Mouse (Mus musculus) neural tube, embryonic 12.5 days (tissue): Measurements from ENCODE around the gene Ephb1. TPM values are rescaled to one million over a fixed set of nuclear protein-coding genes. Genes with fewer than 3 reads are reported as not detected.

ENCODE experiments used
- ATAC-seq: fragments of 200-750 bp; cut with Nextera tagmentation; 2 replicates; pipeline ENCODE4 v1.8.0; 2017; ENCODE audit warnings: low read depth, mild to moderate bottlenecking, moderate TSS enrichment, moderate library complexity; ENCODE audit not compliant: low FRiP score
- H3K27ac ChIP-seq: fragments of 300-500 bp; sonication (generic); 2 replicates; pipeline ENCODE4 v1.5.1; 2016
- H3K27me3 ChIP-seq: fragments of 300-500 bp; sonication (generic); replicated peaks from 2 replicates; pipeline ENCODE4 v1.6.1; 2016; ENCODE audit warnings: mild to moderate bottlenecking
- H3K36me3 ChIP-seq: fragments of 300-500 bp; sonication (generic); 2 replicates; pipeline ENCODE4 v1.6.1; 2016; ENCODE audit warnings: mild to moderate bottlenecking
- H3K4me1 ChIP-seq: fragments of 300-500 bp; sonication (generic); 2 replicates; pipeline ENCODE4 v1.6.1; 2016
- H3K4me2 ChIP-seq: fragments of 300-500 bp; sonication (generic); replicated peaks from 2 replicates; pipeline ENCODE4 v1.6.1; 2016; ENCODE audit warnings: mild to moderate bottlenecking
- H3K4me3 ChIP-seq: fragments of 300-500 bp; sonication (generic); 2 replicates; pipeline ENCODE4 v1.5.1; 2016
- H3K9ac ChIP-seq: fragments of 300-500 bp; sonication (generic); 2 replicates; pipeline ENCODE4 v1.6.1; 2016; ENCODE audit warnings: mild to moderate bottlenecking
- H3K9me3 ChIP-seq: fragments of 300-500 bp; sonication (generic); 2 replicates; pipeline ENCODE4 v1.6.1; 2016; ENCODE audit warnings: mild to moderate bottlenecking
- WGBS: fragments of 180-500 bp; shearing (Covaris S2); methylation state at CpG from one replicate; pipeline ENCODE4 v1.1.7; 2016; 5-methylcytosine and 5-hydroxymethylcytosine counted together
- polyA plus RNA-seq: library from polyadenylated mRNA; unstranded; fragments of >200 nt; fragmentation: Nextera tagmentation; extraction: Ambion mirVana; gene quantifications from 2 replicates; pipeline ENCODE4 v1.2.1, GENCODE M21; 2016

Gene Ephb1
- polyA plus RNA-seq, 1 experiment from 2014 or later = 21.2 TPM

DNA sequence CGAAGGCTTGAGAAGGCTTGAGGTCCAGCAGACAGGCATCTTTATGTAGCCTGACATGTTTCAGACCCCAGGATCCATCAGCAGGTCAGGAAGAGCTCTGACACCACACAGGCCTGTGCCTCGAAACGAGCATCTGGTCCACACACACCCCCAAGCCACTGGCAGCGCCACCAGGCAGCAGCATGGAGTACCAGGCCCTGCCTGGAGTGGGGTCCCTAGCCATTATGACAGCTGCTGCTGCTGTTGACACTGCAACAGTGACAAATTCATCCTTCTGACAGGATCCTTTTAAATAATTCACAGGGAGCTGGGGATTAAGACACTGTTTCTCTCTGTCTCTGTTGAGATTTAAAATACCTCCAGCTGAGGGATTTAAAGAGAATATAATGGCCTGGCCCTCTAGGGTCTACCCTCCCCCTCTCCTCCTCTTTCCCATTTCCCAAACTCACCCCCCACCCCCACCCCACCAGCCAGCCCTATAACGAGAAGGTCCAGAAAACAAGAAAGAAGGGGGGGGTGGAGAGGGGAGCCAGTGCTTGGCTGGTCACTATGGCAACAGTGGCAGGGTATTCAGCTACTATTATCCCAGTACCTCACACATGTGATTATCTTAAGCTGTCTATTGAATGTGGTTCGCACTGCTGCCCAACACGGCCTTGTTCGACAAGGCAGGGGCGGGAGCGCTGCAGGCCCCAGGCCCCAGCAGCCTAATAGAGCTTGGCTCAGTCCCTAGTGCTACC lies 143.0 kb downstream of the Ephb1 start:
- no peaks in the 10 kb centered on the region for H3K9me3 ChIP-seq
- peaks cover 38% of the 10 kb centered on the region for H3K27me3 ChIP-seq
- peaks cover 22% of the 10 kb centered on the region for H3K4me1 ChIP-seq
- no peaks in the 10 kb centered on the region for H3K36me3 ChIP-seq
- H3K4me3 ChIP-seq = no peak overlapping the region
- H3K9ac ChIP-seq = no peak overlapping the region
- WGBS = 14% methylated on average over 10 of the region's 10 CpGs
- 0 out of 2 replicates have a peak overlapping the region, but pooled peaks have one; percentile 33 for H3K27ac ChIP-seq
- ATAC-seq = peak; percentile 97
- H3K4me2 ChIP-seq = peak overlapping the region; percentile 16; the same call in 1 of the 2 replicates

DNA sequence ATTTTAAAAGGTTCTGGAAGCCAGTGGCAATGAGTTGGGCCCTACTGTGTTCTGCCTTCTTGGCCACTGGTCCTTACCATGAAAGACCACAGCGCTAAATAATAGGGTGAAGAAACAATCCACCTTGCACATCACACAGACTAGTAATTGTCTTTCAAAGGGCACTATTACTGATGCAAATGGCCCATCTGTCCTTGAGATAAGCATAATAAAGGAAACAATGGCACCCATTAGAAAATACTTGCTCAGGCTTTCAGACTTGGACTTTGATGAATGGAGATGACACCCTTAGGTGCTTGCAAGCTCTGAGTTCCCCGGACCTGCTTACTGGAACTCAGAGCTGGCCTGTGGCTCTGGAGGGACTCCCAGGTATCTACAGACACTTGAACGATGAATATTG lies 149.0 kb downstream of the Ephb1 start:
- Histone ChIP-seq H3K27me3 (peaks cover 38% of the 10 kb centered on the region), H3K4me2 (no peak overlapping the region), H3K9me3 (no peaks in the 10 kb centered on the region), H3K4me1 (no peaks in the 10 kb centered on the region), H3K9ac (no peak overlapping the region), H3K4me3 (no peak overlapping the region), H3K27ac (no peak overlapping the region), H3K36me3 (no peaks in the 10 kb centered on the region)
- 39% methylated on average over 3 of the region's 3 CpGs for WGBS
- ATAC-seq = no peak

DNA sequence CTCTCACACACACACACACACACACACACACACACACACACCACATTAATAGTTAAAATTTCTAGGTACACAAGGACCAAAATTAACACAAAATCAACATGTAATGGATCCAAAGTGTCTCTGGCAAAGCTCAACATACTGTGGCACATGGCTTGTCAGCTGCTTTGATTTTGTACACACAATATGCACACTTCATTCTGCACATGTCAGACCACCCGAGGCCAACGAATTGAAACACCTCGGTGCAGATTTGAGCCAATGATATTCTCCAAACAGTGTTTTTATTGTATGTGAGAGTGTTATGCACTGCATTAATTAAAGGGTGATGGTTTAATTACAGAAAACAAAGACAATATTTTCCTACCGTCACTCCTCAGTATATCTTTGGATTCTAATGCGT lies 152.6 kb downstream of the Ephb1 start:
- no peak for ATAC-seq
- H3K4me1 ChIP-seq = no peaks in the 10 kb centered on the region; the same call in 1 of the 2 replicates
- H3K4me3 ChIP-seq = no peak overlapping the region
- H3K27me3 ChIP-seq = peaks cover 47% of the 10 kb centered on the region
- H3K27ac ChIP-seq = no peak overlapping the region
- H3K9ac ChIP-seq = no peak overlapping the region
- WGBS = 82% methylated on average over 5 of the region's 5 CpGs
- no peaks in the 10 kb centered on the region for H3K9me3 ChIP-seq
- H3K4me2 ChIP-seq = no peak overlapping the region
- H3K36me3 ChIP-seq = no peaks in the 10 kb centered on the region

DNA sequence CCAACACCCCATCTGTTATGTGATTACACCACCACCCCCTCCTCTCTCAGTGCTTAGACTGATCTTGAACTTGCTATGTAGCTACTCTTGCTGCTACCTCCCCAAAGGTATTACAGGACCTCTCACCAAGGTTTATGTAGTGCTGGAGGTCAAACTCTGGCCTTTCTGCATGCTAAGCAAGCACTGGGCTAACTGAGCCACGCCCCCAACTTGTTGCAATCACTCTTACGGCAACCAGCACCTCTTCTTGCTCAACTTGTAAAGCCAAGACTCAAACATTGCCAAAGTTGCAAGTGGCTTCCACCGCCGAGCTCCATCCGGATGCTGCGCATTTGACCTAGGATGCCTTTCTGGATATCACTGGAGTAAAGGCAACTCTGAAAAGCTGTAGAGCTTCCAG lies 157.6 kb downstream of the Ephb1 start:
- Histone ChIP-seq H3K4me1 (peaks cover 15% of the 10 kb centered on the region), H3K36me3 (no peaks in the 10 kb centered on the region), H3K27me3 (peaks cover 56% of the 10 kb centered on the region), H3K4me3 (no peak overlapping the region), H3K27ac (no peak overlapping the region), H3K9ac (no peak overlapping the region), H3K4me2 (no peak overlapping the region), H3K9me3 (no peaks in the 10 kb centered on the region)
- ATAC-seq = no peak
- 90% methylated on average over 6 of the region's 6 CpGs for WGBS

DNA sequence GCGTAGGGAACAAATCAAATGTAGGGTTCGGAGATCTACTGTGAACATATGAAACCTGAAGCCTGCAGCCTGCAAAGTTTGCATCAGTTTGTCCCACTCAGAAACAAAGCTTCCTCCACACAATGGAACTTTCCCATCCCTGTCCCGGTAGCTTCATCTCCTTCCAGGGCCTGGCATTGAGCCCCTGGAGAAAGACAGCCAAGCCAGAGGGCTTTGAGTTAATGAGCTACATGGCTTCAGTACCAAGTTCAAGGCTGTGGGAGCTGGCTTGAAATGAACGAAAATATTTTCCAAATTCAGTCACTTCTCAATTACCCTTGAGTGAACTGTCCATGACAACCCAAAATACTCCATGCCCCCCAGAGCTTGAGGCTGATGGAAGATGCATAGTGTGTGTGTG lies 160.4 kb downstream of the Ephb1 start:
- Histone ChIP-seq H3K4me3 (no peak overlapping the region), H3K27ac (no peak overlapping the region), H3K9me3 (no peaks in the 10 kb centered on the region), H3K36me3 (no peaks in the 10 kb centered on the region), H3K4me1 (peaks cover 15% of the 10 kb centered on the region), H3K4me2 (no peak overlapping the region), H3K9ac (no peak overlapping the region), H3K27me3 (peaks cover 69% of the 10 kb centered on the region)
- WGBS = 72% methylated on average over 4 of the region's 4 CpGs
- ATAC-seq = no peak

DNA sequence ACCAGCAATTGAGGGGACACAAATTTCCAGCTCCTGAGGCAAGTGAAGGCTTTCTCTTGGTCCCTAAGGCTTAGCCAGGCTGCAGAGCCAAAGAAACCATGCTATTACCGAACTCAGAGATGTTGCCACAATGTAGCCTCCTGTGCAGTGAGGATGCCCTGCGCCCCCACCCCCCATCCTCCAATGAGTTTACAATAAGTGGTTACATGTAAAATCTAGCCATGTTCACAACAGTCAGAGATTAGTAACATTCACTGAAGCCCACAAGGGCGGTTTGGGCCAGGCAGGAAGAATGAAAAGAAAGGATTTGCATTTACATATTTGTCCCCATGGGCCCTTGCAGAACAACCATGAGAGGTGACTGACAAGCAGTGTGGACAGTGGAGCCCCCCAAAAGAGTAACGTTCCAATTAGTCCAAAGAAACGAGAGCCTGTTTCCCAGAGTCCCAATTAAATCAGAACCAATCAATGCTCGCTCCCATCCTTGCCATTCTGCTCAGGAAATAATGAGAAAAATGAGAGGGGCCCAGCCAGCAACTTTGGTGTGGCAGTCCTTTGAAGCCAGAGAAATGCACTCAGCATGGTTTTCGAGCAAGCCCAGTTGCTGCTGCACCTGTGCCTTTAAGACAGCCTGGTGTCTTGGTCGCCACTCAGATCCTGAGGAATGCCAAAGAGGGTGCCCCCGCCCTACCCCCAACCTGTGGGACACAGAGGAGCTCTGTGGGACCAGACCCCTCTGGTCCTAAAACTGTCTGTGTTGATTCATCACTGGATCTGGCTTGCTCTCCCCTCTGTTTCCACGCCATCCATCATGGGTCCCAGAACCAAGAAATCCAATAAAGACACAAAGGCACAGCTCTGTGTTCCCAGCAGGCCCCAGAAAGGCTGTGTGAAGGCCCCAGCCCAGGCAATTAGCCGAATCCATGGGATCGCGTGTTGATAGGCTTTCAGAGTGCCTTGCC lies 161.5 kb downstream of the Ephb1 start:
- Histone ChIP-seq H3K27me3 (peaks cover 72% of the 10 kb centered on the region), H3K9me3 (no peaks in the 10 kb centered on the region), H3K27ac (no peak overlapping the region), H3K9ac (no peak overlapping the region), H3K4me3 (no peak overlapping the region), H3K36me3 (no peaks in the 10 kb centered on the region), H3K4me2 (no peak overlapping the region), H3K4me1 (peaks cover 15% of the 10 kb centered on the region)
- WGBS = 26% methylated on average over 13 of the region's 13 CpGs
- peak; percentile 94 for ATAC-seq

DNA sequence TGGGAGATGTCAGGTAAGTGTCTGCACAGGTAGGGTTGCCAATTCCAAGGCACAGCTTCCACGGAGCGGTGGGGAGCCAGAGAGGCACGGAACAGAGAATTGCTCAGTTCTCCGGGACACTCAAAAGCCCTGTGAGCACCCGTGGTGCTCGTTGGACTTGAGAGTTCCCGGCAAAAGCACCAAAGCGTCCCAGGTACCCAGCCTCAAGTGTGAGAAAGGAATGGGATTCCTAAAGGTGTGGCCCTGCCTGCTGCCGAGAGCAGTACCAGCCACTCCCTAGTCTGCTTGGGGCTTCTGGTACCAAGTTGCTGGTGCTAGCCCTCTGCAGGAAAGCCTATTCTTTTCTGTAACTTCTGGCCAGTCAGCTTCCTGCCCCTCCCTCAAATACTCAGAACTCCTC lies 164.4 kb downstream of the Ephb1 start:
- Histone ChIP-seq H3K27ac (no peak overlapping the region), H3K9ac (no peak overlapping the region), H3K36me3 (no peaks in the 10 kb centered on the region), H3K27me3 (peaks cover 54% of the 10 kb centered on the region), H3K9me3 (no peaks in the 10 kb centered on the region), H3K4me2 (no peak overlapping the region), H3K4me3 (no peak overlapping the region), H3K4me1 (peaks cover 15% of the 10 kb centered on the region)
- no peak for ATAC-seq
- WGBS = 84% methylated on average over 9 of the region's 9 CpGs

DNA sequence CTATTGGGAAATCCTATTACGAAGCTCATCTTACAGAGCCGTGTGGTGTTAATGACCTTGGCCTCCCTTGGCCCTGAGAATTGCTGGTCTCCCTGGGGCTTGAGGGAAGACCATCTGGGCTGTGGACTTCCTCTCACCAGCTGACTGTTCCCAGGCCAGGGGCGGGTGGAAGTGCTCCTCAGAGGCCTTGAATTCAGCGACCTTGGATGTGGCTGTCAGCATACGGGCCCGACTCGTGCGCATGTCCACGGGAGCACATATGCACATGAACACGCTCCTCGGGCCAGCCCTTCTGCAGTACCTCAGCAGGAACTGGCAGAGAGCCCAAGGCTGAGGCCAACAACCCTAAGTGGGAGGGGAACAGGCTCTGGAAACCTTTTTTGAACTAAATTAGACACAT lies 165.1 kb downstream of the Ephb1 start:
- ATAC-seq = no peak

DNA sequence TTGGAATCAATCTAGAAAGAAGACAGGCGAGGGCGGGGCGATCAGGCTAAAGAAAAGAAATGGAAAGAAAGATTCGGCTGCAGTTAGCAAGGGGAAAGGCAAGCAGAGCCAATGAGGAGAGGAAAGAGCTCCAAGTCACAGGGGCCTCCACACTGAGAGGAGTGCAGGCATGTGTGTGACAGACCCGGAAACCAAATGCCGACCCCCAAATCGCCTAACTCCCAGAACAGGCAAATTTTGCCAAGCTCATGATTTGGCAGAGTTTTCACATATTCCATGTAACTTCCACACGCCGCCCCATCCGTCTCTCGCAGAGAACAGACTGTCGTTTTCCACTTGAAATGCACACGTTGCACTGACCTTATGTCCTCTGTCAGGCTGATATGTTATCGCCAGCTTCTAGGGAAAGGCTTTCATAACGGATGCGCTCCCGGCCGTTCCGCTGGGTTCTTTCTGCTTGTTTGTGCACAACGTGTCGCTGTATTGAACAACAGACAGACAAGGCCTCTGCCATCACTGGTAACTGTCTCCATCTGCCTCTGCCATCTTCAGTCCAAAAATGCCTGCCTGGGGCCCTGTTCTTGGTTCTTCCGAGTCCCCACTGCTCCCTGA lies 170.7 kb downstream of the Ephb1 start:
- no peak for ATAC-seq
- WGBS = 71% methylated on average over 22 of the region's 22 CpGs
- Histone ChIP-seq H3K27ac (no peak overlapping the region), H3K4me3 (no peak overlapping the region), H3K4me2 (no peak overlapping the region), H3K36me3 (no peaks in the 10 kb centered on the region), H3K9ac (no peak overlapping the region), H3K27me3 (peaks cover 30% of the 10 kb centered on the region), H3K4me1 (peaks cover 30% of the 10 kb centered on the region), H3K9me3 (no peaks in the 10 kb centered on the region)

More for the DNA sequence above, 165.1 kb downstream of the Ephb1 start:
- Histone ChIP-seq H3K36me3 (no peaks in the 10 kb centered on the region), H3K4me1 (peaks cover 15% of the 10 kb centered on the region), H3K4me3 (no peak overlapping the region), H3K27me3 (peaks cover 48% of the 10 kb centered on the region), H3K27ac (no peak overlapping the region), H3K9ac (no peak overlapping the region), H3K9me3 (no peaks in the 10 kb centered on the region), H3K4me2 (no peak overlapping the region)
- WGBS = 60% methylated on average over 11 of the region's 11 CpGs

DNA sequence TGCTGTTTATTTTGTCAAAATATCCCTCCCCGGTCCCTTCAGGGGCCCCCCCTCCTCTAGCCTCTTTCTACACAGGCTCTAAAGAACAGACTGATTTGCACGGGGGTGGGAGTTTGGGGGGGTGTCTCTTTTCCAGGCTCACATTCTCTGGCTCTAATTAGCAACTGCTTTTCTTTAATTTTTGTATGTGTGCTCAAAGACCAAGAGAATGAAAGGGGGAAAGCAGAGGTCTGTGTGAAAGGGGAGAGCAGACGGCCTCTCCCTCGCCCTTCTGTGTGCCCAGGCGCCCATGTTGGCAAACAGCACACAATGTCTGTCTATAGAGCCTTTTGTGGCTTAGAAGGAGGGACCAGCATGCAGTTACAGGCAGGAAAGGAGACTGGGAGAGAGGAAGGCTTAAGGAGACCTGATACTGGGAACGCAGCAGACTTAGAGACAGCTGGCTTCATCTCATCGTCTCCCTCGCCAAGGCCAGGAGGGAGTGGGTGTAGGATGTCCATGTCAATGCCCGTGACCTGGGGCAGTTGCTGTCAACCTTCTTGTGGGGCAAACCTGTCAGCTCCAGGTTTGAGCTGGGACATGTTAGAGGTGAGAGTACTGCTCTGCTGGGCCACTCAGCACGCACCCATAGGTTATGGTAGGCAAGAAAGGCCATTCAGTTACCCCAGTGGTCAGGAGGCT lies 172.5 kb downstream of the Ephb1 start:
- no peaks in the 10 kb centered on the region for H3K36me3 ChIP-seq
- H3K4me1 ChIP-seq = peaks cover 30% of the 10 kb centered on the region
- H3K27ac ChIP-seq = no peak overlapping the region
- H3K9ac ChIP-seq = no peak overlapping the region
- H3K27me3 ChIP-seq = peaks cover 16% of the 10 kb centered on the region
- peak; percentile 65 for ATAC-seq
- 67% methylated on average over 10 of the region's 10 CpGs for WGBS
- H3K9me3 ChIP-seq = no peaks in the 10 kb centered on the region
- no peak overlapping the region for H3K4me2 ChIP-seq
- no peak overlapping the region for H3K4me3 ChIP-seq

DNA sequence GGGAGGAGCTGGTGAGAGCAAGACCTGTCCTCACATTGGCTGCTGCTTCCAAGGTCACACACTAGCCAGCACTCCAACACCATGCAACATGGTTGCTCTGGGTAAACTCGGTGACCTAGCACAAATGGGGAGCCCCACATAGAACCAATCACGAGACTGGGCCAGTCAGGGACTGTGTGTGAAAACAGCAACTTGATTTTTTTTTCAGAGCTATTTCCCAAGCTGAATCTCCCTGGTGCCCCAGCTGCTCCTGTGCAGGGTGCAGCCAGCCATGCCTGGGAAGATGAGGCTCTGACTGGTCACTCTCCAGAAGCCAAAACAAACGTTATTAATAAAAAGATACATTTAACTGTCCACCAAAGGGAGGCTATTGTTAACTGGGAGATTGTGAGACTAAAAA lies 173.2 kb downstream of the Ephb1 start:
- H3K4me1 ChIP-seq = peaks cover 30% of the 10 kb centered on the region
- 51% methylated on average over 3 of the region's 3 CpGs for WGBS
- peaks cover 16% of the 10 kb centered on the region for H3K27me3 ChIP-seq
- no peak overlapping the region for H3K27ac ChIP-seq
- H3K36me3 ChIP-seq = no peaks in the 10 kb centered on the region
- no peak overlapping the region for H3K9ac ChIP-seq
- no peak overlapping the region for H3K4me3 ChIP-seq
- H3K9me3 ChIP-seq = no peaks in the 10 kb centered on the region
- no peak overlapping the region for H3K4me2 ChIP-seq
- peak; percentile 52; the same call in 1 of the 2 replicates for ATAC-seq
